Mouse (Mus musculus) urinary bladder, postnatal 25 days (tissue): Measurements from ENCODE around the gene Cdca4.

Experiments used
- DNase-seq: peaks from one replicate; pipeline ENCODE4 v3.0.0; 2022; ENCODE audit warnings: low spot score

Gene Cdca4

DNA sequence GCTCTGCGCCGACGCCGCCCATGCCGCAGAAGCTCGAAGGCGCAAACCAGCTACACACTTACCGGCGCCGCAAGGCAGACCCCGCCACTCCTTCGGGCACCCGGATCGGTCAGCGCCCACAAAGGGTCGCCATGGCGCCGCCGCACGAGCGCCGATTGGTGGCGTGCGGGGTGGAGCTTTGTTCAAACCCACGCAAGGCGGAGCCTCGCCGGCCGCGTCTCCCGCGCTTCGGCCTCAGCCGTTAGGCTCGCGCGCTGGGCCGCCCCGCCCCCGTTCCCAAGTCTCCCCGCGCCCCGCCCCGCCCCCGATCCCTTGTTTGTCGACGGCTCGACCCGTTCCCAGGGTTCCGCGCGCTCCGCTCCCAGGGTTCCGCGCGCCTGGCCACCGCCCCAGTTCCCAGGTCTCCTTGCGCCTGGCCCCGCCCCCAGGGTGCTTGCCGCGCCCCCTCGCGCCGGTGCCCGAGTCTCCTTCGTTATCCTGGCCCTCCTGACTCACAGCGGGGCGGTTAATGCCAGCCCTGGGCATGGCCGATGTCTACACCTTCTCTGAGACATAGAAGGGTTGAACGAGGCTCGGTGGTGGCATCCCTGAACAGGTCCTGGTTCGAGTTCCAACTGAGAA lies at the start of gene Cdca4:
Gene Cdca4, minus strand, starts transcription at position 180 of the 621 bp plus-strand sequence.
- peak; percentile 97 for DNase-seq

DNA sequence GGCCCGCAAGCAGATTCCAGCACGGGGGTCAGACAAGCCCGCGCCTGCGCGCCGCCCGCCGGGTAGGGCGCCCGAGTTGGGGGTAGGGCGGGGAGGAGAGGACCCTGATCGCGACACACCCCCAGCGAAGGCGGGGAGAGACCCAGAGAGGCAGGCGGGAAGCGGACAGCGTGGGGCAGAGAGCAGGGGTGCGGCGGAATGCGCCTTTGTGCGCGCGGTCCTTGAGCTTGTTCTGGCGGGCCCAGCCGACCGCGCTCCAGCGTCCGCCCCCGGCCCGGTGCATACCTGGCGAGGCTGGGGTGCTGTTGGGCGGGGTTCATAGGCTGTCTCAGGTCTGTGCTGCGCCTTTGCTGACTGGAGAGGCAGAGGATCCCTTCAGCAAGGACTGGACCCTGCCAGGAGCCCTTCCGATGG lies 48.4 kb upstream of the Cdca4 start:
- no peak for DNase-seq

DNA sequence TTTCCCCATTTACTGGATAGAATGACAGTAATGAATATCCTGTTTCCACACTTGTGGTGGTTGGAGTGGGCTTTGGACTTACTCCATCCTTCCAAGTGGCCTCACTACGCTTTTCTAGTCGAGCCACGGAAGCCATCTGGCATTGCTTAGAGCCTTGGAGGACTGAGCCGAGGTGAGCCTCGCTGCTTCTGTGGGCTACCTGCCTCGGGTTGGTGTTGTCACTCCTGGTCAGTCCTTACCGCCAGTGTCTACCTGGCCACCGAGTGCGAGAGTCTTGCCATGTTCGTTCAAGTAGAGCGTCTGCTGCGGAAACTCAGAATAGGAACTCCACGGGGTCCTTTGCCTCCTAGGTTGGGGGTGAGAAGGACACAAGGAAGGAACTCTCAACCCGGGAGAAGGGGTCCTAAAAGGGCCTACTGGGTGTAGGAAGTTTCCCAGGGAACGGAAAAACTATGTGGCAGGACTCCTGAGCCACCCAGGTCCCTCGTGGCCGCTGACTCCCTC lies 47.9 kb upstream of the Cdca4 start:
- DNase-seq: no peak

DNA sequence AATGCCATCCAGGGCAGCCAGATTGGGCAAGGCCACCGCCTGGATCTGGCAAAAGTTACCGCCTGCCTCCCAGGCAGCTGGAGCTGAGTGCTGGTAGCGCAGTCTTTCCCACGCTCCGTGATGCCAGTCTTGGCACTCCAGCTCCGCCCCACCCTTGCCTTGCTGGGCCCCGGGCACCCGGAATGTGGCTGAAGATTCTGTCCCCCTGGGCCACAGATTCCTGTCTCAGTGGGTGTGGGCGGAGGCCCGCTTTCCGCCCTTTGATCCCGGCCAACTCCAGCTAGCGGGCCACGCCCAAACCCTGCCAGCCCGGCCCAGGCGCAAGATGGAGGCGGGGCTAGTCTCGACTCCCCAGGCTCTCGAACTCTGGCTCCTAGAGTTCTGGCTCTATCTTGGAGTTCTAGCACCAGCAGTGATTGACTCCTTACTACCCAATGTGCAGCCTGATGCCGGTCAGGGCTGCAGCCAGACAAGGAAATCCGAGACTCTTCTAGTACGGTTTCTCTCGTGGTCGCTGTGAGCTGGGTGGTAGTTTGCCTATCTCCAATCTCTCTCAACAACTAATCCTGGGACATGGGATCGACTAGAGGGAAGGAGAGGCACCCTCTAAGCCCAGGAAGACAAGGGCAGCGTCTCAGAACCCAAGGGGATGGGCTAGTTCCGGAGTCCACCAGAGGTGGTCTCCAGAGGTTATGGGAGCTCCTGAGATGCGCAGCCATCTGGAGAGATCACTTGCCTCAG lies 47.3 kb upstream of the Cdca4 start:
- no peak for DNase-seq

DNA sequence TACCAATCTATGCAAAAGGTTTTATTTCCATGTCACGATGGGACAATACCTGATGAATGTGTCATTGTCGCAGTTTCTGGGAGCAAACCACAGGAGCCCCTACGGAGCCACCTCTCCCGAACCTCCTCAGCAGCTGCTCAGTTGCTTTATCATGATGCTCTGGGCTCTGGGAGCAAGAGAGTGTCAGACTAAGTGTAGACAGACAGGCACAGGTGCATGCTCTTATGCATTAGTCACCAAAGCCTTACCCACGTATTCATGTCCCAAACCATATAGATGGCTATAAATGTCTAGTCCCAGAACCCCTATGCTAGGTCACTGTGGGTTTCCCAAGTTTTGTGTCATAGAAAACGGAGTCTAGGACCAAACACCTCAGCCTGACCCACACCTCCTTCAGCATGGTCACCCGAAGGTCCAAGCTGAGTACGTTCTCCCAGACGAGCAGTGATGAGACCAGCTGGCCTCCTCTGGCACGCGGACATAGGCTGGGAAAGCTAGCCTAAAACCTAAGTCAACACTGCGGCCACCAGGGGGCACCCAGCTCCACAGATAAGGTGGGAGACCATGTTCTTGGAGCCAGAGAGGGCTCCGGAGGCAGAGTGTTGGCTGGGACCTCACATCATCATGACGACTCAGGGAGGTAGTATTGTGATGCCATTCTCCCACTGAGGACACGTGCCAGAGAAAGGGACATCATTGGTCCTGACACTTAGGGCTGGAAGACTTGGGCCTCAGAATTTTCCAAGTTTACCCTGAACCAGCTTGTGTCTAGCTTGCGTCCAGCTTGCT lies 46.2 kb upstream of the Cdca4 start:
- DNase-seq: peak; percentile 94

DNA sequence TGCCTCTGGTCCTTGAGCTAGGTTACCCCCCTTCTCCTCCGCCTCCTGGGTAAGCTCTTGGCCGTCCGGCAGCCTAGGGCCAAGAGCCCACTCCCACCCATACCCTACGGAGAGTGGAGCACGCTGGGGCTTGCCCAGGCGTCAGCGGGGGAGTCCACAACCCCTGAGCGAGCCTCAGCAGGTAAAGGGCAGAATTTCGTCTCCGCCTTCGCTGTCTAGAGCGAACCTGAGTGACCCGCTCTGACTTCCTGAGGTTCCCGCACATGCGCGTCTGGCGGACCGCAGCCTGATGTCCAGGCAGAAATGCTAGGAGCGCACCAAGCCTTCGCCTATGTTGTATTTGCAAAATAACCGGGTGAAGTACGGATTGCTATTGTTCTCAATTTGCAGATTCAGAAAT lies 45.0 kb upstream of the Cdca4 start:
- DNase-seq: no peak

DNA sequence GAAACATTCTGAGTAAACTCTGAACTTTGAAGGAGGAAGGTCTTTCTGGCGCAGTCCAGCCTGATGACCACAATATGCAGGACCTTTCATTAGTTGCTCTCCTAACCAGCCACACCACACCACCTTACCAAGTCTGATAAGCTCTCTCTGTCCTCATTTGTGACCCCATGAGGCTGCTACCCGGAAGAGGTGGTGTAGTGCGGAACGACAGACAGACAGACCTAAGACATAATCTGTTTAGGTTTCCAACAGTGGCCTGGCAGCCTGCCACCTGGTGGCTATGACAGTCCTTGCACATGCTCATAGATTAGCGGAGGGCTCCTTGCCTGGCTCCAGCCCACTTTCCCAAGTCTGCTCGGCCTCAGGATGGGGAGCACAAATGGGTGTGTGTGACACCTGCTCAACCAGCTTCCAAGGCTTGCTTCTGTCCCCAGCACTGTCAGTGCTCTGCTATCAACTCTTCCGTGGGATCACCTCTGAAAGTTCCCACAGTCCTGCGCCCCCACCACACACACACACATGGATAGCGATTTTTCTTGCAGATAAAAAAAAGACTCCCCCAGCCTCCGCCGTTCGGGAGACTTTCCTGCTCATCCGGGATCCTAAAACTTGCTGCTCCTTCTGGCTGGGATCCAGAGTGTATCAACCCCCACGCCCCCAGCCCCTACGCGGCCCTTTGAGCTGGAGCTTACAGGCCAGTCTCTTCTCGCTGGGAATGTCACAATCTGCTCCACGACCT lies 44.4 kb upstream of the Cdca4 start:
- peak; percentile 68 for DNase-seq

DNA sequence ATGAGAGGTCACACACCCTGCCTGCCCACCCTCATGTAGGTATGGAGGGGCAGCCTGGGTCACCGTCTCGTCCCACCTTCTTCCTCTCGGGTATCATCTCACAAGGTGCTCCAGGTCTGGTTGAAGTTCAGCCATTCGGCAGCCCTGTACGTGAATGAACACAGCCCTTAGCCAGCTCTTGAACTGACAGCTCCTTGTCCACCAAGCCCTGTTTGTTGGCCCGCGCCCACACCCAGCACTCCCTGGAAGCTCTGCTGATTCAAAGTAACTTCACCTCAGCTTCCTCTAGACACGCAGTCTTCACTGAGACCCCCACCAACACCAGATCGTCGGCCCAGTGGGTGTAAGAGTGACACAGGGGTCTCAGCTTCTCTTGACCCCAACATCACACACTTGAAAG lies 43.8 kb upstream of the Cdca4 start:
- DNase-seq: no peak

DNA sequence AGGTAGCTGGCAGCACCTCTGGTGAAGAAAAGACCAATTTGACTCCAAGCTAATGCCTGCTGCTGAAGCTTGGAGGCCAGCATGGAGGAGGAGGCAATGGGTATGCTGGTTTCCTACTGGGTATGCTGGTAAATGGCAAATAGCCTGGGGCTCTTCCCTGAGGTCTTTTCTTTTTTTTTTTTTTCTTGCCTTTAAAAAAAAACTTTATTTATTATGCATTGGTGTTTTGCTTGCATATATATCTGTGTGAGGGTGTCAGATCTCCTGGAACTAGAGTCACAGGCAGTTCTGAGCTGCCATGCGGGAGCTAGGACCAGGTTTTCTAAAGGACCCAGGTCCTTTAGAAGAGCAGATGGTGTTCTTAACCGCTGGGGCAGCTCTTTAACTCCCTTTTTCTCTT lies 42.0 kb upstream of the Cdca4 start:
- DNase-seq: no peak

DNA sequence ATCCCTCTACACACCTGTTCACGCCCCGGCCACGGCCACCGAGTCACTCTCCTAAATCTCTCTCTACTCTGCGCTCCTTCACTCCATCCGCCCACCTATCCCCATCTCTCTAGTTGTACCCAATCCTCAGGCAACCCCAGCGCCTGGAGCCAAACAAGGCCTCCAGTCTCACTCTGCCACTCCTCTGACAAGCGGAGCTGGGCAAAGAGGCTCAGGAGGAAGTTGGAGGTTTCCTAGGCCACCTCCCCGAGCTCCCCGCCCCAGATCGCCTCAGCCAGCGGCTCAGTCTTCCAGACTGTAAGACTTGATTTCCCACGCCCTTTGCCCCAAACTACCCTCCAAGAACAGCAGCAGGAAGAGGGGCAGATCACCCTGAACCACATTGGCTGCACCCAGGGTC lies 41.6 kb upstream of the Cdca4 start:
- DNase-seq: no peak

DNA sequence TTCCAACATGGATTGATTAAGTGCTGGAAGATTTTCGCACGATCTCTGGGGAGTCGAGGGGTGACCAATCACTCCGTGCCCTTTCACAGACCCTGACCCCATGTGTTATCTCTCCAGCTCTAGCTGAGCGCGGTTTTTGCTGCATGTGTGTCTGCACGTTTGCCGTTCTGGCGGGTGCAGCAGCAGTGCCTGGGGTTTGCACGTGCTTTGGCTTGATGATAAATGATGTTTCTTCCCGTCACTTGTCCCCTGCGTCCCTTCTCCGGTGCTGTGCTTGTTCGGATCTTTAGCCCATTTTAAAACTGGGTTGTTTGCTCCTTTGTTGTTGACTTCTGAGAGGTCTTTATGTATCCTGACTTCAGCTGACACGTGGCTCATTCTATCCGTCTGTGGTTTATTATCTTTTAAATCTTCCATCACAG lies 40.6 kb upstream of the Cdca4 start:
- no peak for DNase-seq

DNA sequence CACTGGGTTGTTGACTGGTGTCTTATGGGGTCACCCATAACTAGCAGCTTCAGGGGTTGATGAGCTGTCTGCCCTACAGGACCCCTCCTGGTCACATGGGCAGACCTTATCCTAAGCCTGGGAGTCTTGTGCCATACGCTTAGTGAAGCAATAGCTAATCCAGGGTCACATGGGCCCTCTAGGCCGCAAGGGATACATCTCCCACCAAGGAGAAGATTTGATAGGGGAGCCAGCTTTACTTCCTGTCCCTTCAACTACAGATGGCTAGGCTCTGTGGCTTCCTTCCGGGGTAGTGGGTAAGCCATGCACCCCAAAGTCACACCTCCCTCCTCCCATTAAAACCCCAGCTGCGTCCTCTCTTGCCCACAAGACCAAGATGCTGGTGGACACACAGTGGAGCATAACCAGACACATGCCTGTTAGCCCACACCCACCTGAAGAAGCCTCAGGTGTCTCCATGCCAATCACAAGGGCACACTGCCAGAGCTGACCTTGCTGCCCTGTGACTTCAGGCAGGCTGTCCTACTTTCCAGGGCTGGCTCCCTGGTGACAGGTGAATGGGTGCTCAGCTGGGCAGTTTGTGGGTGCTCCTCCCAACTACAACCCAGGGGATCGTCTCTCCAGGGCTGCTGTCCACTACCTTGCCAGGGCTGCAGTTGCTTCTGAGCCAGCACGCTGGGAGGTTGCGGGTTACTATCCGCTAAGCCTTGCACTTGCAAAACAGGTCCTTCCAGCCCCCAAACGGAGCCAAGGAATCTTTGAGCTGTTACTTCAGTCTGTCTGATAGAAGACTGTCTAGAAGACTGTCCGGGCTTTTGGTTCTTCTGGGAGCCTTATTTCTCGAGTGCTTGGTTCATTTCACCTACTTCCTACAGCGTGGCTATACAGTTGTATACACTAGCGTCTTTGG lies 39.2 kb upstream of the Cdca4 start, which contains the start of gene Gpr132:
Gene Gpr132, minus strand, starts transcription at position 51 of the 910 bp plus-strand sequence.
- no peak for DNase-seq

DNA sequence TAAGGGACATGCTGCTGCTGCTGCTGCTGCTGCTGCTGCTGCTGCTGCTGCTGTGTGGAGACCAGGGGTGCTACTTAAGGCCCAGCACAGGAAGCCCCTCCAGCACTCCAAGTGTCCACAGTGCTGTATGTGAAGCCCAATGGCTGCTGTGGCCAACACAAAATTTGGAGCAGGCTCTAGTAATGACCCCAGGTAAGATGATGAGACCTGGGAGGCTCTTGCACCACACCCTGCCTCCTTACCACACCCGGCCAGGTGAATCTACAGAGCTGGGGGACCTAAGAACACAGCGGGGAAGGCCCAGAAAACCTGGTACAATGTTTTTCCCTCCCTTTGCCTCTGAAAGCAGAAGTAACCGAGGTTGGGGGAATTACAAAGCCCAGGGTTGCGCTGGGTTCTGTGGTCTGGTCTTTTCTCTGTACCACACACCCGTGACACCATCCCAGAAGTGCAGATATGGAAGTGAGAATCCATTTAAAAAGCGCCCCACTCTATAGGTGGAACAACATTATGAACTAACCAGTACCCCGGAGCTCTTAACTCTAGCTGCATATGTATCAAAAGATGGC lies 38.0 kb upstream of the Cdca4 start:
- no peak for DNase-seq

DNA sequence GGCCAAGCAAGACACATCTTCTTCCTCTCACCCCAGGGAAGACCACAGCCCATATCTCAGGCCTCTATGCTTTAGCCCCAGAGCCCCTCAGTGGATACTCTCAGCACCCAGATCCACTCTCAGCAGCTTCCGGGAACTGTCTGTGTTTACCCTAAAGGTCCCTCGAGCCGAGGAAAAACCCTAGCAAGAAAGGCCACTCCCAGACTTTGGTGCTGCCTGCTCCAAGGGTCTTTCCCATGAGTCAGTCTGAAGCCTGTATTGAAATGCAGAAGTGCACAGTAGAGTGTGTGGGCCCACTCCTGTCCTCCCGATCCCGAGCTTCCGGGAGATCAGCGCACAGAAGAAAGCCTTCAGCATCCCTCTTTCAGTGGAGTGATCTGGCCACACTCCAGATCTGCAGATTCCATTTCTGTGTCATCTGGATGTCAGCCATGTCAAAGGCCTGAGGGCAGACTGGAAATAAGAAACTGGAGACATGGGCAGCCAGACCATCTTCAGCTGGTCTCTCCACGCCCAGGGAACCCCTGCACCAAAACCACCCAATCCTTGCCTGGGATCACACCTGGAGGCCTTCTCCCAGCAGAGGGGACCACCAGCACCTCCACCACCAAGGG lies 37.4 kb upstream of the Cdca4 start:
- no peak for DNase-seq

DNA sequence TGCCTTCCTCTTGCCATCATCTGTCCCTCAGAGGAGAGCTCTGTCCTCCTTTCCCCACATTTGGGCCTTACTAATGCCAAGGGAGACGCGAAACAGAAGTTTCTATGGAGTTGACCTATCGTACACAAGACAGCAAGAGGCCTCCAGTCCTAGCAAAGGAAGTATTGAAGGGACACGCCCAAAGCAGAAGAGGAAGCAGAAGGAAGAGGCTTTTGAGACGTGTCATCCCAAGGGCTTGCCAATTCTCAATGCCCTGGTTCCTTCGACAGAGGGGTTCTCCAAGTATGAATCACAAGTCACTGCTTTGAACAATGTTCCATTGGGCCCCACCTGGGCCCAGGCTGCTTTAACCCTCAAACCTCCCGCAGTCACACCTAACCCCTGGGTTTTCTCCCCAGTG lies 35.6 kb upstream of the Cdca4 start:
- DNase-seq: no peak

DNA sequence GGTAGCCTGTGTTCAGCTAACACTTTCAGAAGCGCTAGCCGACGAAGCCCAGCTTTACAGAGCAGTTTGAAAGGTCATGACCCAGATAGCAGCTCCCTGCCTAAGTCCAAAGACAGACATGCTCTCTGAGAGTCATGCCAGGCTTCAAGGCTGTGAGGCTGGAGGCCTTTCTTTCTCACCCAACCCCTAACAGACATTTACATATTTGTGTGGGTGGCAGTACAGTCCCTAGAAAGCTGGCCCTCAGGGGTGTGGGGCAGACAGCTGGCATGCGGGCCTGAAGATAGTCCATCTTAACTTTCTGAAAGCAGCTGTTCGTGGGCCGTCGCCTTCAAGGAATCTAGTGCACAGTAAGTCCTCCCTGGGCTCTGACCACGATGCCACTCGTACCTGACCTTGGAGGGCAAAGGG lies 32.7 kb upstream of the Cdca4 start:
- DNase-seq: no peak

DNA sequence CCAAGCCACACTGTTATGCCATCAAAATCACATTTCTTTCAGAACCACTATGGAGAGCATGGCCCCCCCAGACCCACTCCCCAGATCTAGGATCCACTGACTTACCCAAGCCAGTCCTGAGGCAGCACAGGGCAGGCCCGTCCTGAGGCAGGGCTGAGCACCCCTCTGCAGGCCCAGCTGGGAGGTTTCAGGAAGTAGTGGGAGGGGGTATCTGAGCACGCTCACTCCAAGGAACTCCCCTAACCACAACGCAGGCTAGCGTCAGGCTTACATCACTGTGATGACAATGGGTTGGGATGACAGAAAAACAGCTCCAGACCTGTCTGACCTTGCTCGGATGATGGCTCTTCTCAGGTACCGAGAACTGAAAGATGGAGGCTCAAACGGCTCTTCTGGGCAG lies 31.5 kb upstream of the Cdca4 start:
- no peak for DNase-seq

DNA sequence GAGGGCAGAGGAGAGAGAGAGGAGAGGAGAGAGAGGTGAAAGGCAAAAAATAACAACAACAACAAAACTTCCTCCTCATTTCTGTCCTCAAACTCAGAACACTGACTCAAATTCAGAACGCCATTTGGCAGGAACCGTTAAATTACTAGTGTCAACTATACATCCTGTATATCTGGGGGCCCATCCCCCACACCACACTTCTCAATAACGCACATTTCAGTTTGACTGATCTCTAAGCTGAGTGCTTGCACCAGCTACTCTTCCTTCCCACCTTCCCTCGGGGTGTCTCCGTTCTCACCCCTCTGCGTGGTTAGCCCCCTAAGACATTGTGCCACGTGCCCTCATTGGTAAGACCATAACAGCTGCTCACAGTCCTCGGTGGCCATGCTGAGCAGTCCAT lies 30.7 kb upstream of the Cdca4 start:
- DNase-seq: no peak

DNA sequence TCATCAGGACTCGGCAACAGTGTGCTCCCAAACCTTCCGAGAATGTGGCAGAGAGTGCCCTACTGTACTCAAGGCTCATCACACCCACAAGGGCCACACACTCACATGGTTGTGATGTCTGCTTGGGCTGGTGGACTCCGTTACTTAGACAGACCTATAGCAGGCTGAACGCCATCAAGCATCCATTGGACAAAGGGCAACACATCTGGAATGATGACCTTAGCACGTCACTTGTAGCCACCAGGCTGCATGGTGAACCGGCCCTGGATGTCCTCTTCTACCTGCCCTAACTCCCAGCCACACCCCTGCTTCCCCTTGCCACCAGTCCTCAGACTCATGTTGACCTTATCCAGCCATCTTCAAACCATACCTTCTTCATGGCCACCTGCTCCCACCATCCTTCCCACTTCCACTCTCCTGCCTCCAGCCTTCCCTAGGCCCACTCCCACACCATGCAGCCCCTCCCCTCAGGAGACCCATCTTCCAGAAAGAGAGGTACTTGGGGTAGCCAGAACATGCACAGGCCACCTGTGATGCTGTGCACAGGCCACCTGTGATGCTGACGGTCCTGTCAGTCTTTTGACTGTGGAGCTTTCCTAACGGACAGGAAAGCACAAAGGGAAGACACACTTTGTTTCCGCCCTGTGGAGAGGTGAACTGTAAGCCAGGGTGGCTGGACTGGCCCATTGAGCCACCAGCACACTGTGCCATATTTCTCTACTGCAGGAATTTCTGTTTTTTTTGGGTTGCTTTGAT lies 29.5 kb upstream of the Cdca4 start:
- no peak for DNase-seq
